Mouse (Mus musculus) forebrain, embryonic 15.5 days (tissue): Measurements from ENCODE around the gene Tpk1. TPM values are rescaled to one million over a fixed set of nuclear protein-coding genes. Genes with fewer than 3 reads are reported as not detected.

Experiments
- ATAC-seq: fragments of 200-750 bp; cut with Nextera tagmentation; replicated peaks from 2 replicates; pipeline ENCODE4 v1.8.0; 2017; ENCODE audit warnings: mild to moderate bottlenecking, moderate TSS enrichment, moderate library complexity
- H3K27ac ChIP-seq: fragments of 300-500 bp; sonication (generic); replicated peaks from 2 replicates; pipeline ENCODE4 v1.5.1; 2015; ENCODE audit warnings: mild to moderate bottlenecking, inconsistent platforms
- H3K27me3 ChIP-seq: fragments of 300-500 bp; sonication (generic); 2 replicates; pipeline ENCODE4 v1.6.1; 2015; ENCODE audit warnings: inconsistent platforms
- H3K36me3 ChIP-seq: fragments of 300-500 bp; sonication (generic); 2 replicates; pipeline ENCODE4 v1.6.1; 2015; ENCODE audit warnings: mild to moderate bottlenecking, inconsistent platforms
- H3K4me1 ChIP-seq: fragments of 300-500 bp; sonication (generic); 2 replicates; pipeline ENCODE4 v1.6.1; 2015; ENCODE audit warnings: inconsistent platforms
- H3K4me2 ChIP-seq: fragments of 300-500 bp; sonication (generic); replicated peaks from 2 replicates; pipeline ENCODE4 v1.6.1; 2015; ENCODE audit warnings: mild to moderate bottlenecking, inconsistent platforms
- H3K4me3 ChIP-seq: fragments of 300-500 bp; sonication (generic); 2 replicates; pipeline ENCODE4 v1.5.1; 2015; ENCODE audit warnings: mild to moderate bottlenecking, inconsistent platforms
- H3K9ac ChIP-seq: fragments of 300-500 bp; sonication (generic); replicated peaks from 2 replicates; pipeline ENCODE4 v1.6.1; 2015; ENCODE audit warnings: mild to moderate bottlenecking, inconsistent platforms
- H3K9me3 ChIP-seq: fragments of 300-500 bp; sonication (generic); 2 replicates; pipeline ENCODE4 v1.6.1; 2016; ENCODE audit warnings: inconsistent platforms
- WGBS: fragments of 180-500 bp; shearing (Covaris S2); methylation state at CpG from one replicate; pipeline ENCODE4 v1.1.7; 2015; ENCODE audit warnings: mixed read lengths; 5-methylcytosine and 5-hydroxymethylcytosine counted together
- polyA plus RNA-seq: library from polyadenylated mRNA; unstranded; fragments of >200 nt; fragmentation: Nextera tagmentation; extraction: Ambion mirVana; gene quantifications from 2 replicates; pipeline ENCODE4 v1.2.1, GENCODE M21; 2015

The Tpk1 gene
- polyA plus RNA-seq, 1 experiment from 2014 or later = 5.5 TPM

DNA sequence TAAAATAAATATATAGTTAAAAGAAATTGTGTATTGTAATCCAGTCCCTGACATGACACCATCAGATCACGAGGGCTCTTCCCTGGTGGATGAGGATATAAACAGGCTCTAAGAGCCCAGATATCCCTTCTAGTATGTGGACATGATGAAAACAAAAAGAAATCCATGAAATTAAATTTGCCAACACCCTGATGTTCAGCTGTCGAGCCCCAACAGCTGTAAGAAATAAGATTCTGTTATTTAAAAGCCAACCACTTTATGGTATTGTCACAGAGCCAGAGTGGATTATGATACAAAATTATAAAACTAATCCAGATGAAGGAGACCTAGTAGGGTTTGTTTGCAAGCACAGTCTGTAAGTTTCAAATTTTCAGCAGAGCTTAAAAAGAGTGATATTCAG is 207.0 kb downstream of the Tpk1 start:
- H3K36me3 ChIP-seq = no peaks in the 10 kb centered on the region
- H3K4me3 ChIP-seq = no peak overlapping the region
- H3K9ac ChIP-seq = no peak overlapping the region
- no peak overlapping the region for H3K4me2 ChIP-seq
- no peak for ATAC-seq
- no peaks in the 10 kb centered on the region for H3K27me3 ChIP-seq
- WGBS = 90% methylated on average over 2 of the region's 2 CpGs
- peaks cover 18% of the 10 kb centered on the region for H3K4me1 ChIP-seq
- H3K27ac ChIP-seq = no peak overlapping the region
- no peaks in the 10 kb centered on the region for H3K9me3 ChIP-seq

DNA sequence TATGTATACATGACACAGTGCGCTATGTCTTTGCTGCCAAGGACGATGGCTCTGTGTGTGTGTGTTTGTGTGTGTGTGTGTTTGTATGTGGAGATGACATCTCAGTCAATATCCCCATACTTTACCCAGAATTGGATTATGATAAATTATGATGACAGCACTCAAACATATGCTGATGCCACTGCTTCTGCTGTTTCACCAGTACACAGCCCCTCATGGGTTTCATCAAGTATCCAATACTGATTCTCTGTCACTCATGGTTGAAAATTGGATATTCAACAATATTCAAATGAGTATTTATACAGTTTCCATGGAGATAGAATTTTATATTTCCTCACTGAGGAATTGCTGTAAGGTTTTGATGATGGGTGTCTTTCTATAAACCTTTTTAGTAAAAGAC is 208.1 kb downstream of the Tpk1 start:
- H3K27ac ChIP-seq = no peak overlapping the region
- no peak overlapping the region for H3K4me3 ChIP-seq
- 35% methylated on average over 2 of the region's 2 CpGs for WGBS
- peak; percentile 60 for ATAC-seq
- peaks cover 12% of the 10 kb centered on the region for H3K4me1 ChIP-seq
- no peaks in the 10 kb centered on the region for H3K36me3 ChIP-seq
- no peaks in the 10 kb centered on the region for H3K27me3 ChIP-seq
- no peak overlapping the region for H3K9ac ChIP-seq
- no peaks in the 10 kb centered on the region for H3K9me3 ChIP-seq
- no peak overlapping the region for H3K4me2 ChIP-seq

DNA sequence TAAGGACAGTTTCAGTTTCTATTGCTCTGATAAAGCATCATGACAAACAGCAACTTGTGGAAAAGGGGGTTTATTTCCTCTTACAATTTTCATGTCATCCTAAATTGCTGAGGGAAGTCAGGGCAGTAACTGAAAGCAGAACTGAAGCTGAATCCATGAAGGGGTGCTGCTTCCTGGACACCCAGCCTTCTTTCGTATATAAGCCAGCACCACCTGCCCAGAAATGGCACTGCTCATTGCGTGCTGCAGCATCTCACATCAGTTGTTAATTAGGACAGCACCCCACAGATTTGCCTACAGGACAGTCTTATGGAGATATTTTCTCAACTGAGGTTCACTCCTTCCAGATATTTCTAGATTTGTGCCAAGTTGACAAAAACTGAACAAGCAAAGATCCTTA is 216.6 kb downstream of the Tpk1 start:
- WGBS = 38% methylated on average over 2 of the region's 2 CpGs

DNA sequence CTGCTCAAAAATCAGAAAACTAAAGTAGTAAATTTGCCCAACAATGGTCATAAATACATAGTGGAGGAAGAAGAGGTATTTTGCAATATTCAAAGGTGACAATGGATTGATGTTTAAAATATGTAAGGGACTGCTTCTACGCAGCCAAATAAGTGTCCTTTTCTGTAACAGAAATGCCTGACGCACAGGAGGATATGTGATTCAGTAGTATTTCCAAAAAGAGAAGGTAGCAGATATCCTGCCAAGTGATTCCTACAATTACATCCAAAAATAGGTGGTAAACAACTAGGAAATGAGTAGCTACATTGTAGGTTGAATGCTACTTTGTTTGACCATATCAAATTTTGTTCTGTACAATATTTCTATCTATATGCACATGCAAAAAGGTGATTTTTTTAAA is 220.2 kb downstream of the Tpk1 start:
- Histone ChIP-seq H3K27me3 (no peaks in the 10 kb centered on the region), H3K36me3 (no peaks in the 10 kb centered on the region), H3K9ac (no peak overlapping the region), H3K27ac (no peak overlapping the region), H3K4me1 (no peaks in the 10 kb centered on the region), H3K9me3 (no peaks in the 10 kb centered on the region), H3K4me3 (no peak overlapping the region), H3K4me2 (no peak overlapping the region)
- WGBS = 94% methylated on average over 2 of the region's 2 CpGs
- ATAC-seq = no peak

More for the DNA sequence above, 216.6 kb downstream of the Tpk1 start:
- H3K9me3 ChIP-seq = no peaks in the 10 kb centered on the region
- H3K27me3 ChIP-seq = no peaks in the 10 kb centered on the region
- H3K27ac ChIP-seq = no peak overlapping the region
- no peak overlapping the region for H3K9ac ChIP-seq
- H3K4me3 ChIP-seq = no peak overlapping the region
- no peak for ATAC-seq
- H3K36me3 ChIP-seq = no peaks in the 10 kb centered on the region
- H3K4me2 ChIP-seq = no peak overlapping the region
- no peaks in the 10 kb centered on the region for H3K4me1 ChIP-seq

DNA sequence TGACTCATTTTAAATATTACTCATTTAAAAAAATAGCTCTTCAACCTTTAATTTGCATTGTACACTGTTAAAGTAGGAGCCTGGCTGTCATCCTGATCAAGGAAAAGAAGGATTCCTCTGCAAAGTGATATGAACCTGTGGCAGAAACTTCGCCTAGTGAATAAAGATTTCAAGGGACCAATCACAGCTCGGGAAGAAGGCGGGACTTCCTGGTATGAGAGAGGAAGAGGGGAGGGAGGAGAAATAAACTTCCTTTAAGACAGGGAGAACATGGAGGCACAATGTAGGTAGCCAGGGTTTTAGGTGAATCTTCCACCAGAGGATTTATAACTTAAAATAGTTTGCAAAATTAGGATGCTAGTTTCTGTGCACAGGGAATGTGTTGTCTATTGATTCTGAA is 223.9 kb downstream of the Tpk1 start:
- no peak for ATAC-seq
- WGBS = 93% methylated on average over 3 of the region's 3 CpGs

DNA sequence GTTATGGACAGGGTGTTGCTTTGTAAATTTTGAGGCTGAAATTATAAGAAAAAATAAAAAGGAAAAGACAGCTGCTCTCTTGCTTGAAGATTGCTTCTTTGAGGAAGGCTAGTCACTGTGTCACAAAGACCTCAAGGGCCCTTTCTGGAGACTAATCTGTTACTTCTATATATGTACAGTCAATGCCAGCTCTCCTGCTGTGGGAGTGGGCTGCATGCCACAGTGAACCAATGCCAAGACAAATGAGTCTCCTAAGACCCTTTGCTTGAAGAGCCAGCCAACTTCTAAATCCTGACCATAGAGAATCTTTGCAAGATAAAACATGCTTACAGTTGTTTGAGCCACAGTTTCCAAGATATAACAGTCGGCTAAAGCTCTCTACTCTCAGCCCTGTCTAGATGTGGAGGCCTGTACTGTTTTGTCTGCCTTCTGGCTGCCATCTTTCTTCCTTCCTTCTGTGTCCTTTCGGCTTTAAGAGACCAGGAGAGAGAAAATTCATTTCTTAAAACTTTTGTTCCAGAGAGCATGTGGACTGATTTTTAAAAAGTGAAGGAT is 230.0 kb downstream of the Tpk1 start:
- ATAC-seq = peak; percentile 60

More for the DNA sequence above, 223.9 kb downstream of the Tpk1 start:
- Histone ChIP-seq H3K4me1 (no peaks in the 10 kb centered on the region), H3K27me3 (no peaks in the 10 kb centered on the region), H3K36me3 (no peaks in the 10 kb centered on the region), H3K9ac (no peak overlapping the region), H3K4me3 (no peak overlapping the region), H3K9me3 (no peaks in the 10 kb centered on the region), H3K4me2 (no peak overlapping the region), H3K27ac (no peak overlapping the region)

DNA sequence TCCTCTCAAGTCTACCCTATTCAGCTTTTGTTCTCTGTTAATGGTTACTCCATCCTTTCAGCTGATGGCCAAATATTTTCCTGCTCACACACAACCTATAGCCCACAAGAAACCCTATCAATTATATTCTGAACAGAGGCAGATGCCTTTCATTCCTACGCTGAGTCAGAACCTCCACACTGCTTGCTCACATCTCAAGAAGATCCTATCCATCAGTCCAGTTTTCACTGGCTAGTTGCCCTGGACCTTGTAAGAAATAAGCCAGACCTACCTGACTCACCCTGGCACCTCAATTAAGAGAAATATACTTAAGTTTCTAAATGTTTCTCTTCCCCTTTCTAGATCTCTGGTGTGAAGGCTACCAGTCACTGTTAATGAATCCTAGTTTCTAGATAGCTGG is 231.7 kb downstream of the Tpk1 start:
- 79% methylated on average over 1 of the region's 1 CpGs for WGBS
- H3K27me3 ChIP-seq = no peaks in the 10 kb centered on the region

More for the DNA sequence above, 230.0 kb downstream of the Tpk1 start:
- H3K4me1 ChIP-seq = 0 out of 2 replicates have a peak, but pooled peaks cover 3% of the 10 kb centered on the region
- no peaks in the 10 kb centered on the region for H3K9me3 ChIP-seq
- no peaks in the 10 kb centered on the region for H3K36me3 ChIP-seq
- 46% methylated on average over 2 of the region's 2 CpGs for WGBS
- H3K4me2 ChIP-seq = no peak overlapping the region
- H3K27ac ChIP-seq = no peak overlapping the region
- H3K4me3 ChIP-seq = no peak overlapping the region
- H3K27me3 ChIP-seq = no peaks in the 10 kb centered on the region
- no peak overlapping the region for H3K9ac ChIP-seq

DNA sequence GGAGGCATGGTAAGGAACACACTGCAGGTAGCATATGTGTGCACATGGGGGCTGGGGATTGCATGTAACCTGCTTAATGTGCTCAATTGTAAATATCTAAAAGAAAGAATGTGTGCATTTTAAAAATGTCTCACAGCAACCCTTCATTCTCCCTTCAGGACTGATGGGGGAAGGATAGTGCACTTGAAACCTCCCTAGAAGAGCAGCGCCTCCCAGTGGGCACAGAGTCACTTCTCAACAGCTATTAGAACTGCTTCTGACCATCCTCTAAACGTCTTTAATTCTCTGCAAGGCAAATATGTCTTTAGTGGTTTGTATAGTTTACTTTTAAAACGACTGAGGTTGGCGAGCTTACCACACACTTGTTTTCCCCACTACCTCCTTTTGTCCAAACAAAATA is 241.1 kb downstream of the Tpk1 start:
- Histone ChIP-seq H3K9me3 (no peaks in the 10 kb centered on the region), H3K4me2 (no peak overlapping the region), H3K27ac (no peak overlapping the region), H3K36me3 (no peaks in the 10 kb centered on the region), H3K4me3 (no peak overlapping the region), H3K9ac (no peak overlapping the region), H3K4me1 (no peaks in the 10 kb centered on the region), H3K27me3 (no peaks in the 10 kb centered on the region)
- ATAC-seq = no peak
- 48% methylated on average over 4 of the region's 4 CpGs for WGBS

More for the DNA sequence above, 231.7 kb downstream of the Tpk1 start:
- Histone ChIP-seq H3K9ac (no peak overlapping the region), H3K36me3 (no peaks in the 10 kb centered on the region), H3K27ac (no peak overlapping the region), H3K9me3 (no peaks in the 10 kb centered on the region), H3K4me1 (0 out of 2 replicates have a peak, but pooled peaks cover 3% of the 10 kb centered on the region), H3K4me3 (no peak overlapping the region), H3K4me2 (no peak overlapping the region)
- no peak for ATAC-seq

DNA sequence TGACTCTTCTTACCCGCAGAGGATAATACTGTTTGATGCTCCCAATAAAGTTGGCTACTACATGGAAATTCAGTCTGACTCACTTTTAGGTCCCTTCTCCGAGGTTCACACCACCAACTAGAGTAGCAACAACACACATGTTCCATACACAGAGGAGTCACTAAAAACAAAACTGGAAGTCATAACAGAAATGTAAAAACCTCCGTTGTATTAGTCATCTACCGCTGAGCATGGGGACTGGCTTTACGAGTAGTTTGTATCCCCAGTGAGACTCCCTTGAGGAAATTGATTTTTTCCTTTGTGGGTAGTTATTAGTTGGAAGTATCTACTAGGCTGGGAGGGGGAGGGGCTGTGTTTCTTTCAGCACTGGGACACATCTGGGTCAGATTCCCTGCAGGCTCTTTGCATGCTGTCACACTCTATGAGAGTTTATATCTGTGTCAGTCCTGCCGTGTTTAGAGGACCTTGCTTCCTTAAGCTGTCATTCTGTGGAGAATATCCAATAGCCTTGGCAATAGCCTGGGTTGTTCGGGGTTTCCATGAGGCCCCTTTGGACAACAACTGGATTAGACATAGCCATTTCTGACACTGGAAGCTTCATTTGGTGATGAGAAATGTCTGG is 245.6 kb downstream of the Tpk1 start:
- no peak for ATAC-seq
- Histone ChIP-seq H3K4me2 (no peak overlapping the region), H3K27ac (no peak overlapping the region), H3K4me3 (no peak overlapping the region), H3K9ac (no peak overlapping the region), H3K9me3 (no peaks in the 10 kb centered on the region), H3K4me1 (no peaks in the 10 kb centered on the region), H3K36me3 (no peaks in the 10 kb centered on the region), H3K27me3 (no peaks in the 10 kb centered on the region)
- 79% methylated on average over 7 of the region's 7 CpGs for WGBS

DNA sequence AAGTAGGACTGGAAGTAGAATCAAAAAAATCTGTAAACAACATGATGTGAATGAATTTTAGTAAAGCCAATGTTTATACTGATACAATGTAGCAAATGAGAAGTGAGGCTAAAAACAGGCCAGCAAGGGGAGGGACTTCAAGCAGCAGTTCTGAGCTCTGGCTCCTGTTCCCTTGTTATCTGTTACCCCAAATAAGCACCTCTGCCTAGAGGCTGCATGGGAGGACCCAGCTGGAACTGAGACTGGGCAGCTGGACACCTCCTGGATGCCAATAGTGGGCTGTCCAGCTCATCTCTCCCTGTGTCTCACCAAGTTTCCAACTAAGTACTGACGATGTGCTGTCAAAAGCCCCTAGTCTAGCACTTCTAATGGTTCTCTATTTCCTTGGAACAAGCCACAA is 257.1 kb downstream of the Tpk1 start:
- no peak for ATAC-seq
- 83% methylated on average over 1 of the region's 1 CpGs for WGBS
- Histone ChIP-seq H3K27ac (no peak overlapping the region), H3K36me3 (no peaks in the 10 kb centered on the region), H3K4me2 (no peak overlapping the region), H3K4me1 (no peaks in the 10 kb centered on the region), H3K9me3 (no peaks in the 10 kb centered on the region), H3K27me3 (no peaks in the 10 kb centered on the region), H3K9ac (no peak overlapping the region), H3K4me3 (no peak overlapping the region)

DNA sequence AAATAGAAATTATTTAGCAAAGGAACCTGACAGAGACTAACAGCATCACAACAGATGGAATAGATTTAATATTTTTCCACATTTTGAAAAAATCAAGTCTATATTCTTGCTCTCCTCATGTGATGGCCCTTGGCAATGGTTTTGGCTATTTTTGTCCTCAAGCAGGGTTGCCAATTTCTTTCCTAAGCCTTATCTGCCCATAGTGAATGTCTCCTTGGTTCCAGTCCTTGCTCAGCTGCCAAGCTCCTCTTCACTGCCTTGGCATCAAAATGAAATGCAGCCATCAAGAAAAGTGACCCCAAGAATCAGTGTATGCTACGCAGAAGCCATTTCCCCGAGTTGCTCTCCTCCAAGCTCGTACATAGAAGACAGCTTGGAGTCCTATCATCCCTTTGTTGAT is 263.0 kb downstream of the Tpk1 start:
- no peak overlapping the region for H3K9ac ChIP-seq
- H3K36me3 ChIP-seq = no peaks in the 10 kb centered on the region
- H3K4me3 ChIP-seq = no peak overlapping the region
- no peak overlapping the region for H3K27ac ChIP-seq
- no peak for ATAC-seq
- H3K4me2 ChIP-seq = no peak overlapping the region
- H3K9me3 ChIP-seq = no peaks in the 10 kb centered on the region
- no peaks in the 10 kb centered on the region for H3K27me3 ChIP-seq
- no peaks in the 10 kb centered on the region for H3K4me1 ChIP-seq
- 82% methylated on average over 3 of the region's 3 CpGs for whole genome bisulfite sequencing

DNA sequence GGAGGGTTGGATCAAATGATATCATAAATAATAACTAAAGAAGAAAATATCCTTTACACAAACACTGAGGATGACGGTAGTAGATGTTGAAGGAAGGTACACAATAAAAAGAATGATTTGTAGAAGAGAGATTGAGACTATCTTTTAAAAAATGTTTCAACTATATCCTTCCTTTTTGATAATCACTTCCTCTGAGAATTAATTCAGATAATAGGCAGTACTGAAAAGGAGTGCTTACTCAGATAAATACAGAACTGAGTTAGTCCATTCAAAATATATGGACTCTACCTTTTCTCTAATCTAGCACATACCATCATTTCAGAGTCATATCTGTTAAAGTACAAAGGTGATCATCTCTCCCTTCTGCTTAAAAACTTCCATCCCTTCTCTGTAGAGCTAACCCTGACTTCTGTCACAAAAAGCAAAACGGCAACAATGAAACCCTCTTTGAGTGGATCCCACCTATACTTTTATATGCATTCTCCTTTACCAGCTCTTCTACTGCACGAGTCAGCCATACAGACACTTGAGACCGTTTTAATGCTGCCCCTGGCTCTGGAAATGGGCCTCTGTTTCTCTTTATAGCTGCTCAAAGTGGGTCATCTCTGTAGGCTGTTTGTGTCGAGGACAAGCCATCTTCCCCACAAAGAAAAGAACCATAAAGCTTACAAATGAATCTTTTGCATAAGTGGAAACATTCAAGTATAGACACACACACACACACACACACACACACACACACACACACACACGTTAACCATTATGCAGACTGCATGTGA is 263.7 kb downstream of the Tpk1 start:
- Histone ChIP-seq H3K9ac (no peak overlapping the region), H3K27ac (no peak overlapping the region), H3K4me3 (no peak overlapping the region)

More for the DNA sequence above, 263.7 kb downstream of the Tpk1 start:
- no peaks in the 10 kb centered on the region for H3K4me1 ChIP-seq
- no peaks in the 10 kb centered on the region for H3K9me3 ChIP-seq
- ATAC-seq = no peak
- H3K27me3 ChIP-seq = no peaks in the 10 kb centered on the region
- no peak overlapping the region for H3K4me2 ChIP-seq
- H3K36me3 ChIP-seq = no peaks in the 10 kb centered on the region
- WGBS = 77% methylated on average over 6 of the region's 6 CpGs
